Mouse (Mus musculus): ENCODE measurements around the gene Ppl. TPM values are rescaled to one million over a fixed set of nuclear protein-coding genes. Genes with fewer than 3 reads are reported as not detected.
A peak's percentile ranks its signal among the peaks of the same experiment; 100 is the strongest.

The Ppl gene
- polyA plus RNA-seq, 1 experiment from 2014 or later, result 0.95 TPM

DNA sequence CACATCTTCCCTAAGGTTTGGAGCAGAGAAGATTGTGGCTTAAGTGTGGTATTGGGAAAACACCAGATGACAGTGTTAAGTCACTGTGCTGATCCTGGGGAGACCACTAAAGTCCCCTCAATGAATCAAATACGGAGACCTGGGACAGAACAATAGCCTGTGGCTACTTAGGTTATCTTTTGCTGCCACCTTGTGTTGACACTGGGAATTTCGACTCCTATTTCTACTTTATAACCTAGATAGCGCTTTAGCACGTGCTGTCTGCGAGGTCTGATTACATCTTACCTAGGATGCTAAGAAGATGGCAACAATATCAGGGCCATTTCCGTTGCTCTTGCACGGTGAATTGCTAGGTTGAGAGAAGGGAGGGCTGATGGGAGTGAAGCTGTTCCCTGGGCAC is 13.3 kb upstream of the Ppl start:
- WGBS, result under 1% methylated on average over 7 of the region's 7 CpGs
- peaks cover 42% of the 10 kb centered on the region for H3K27me3 ChIP-seq (ENCODE audit: poor library complexity, severe bottlenecking)
- H3K36me3 ChIP-seq (replicated peaks), result no peaks in the 10 kb centered on the region
- no peak overlapping the region for H3K27ac ChIP-seq
- H3K9me3 ChIP-seq, result no peaks in the 10 kb centered on the region
- H3K4me3 ChIP-seq, result peak overlapping the region; percentile 53
- peak; percentile 75 for DNase-seq (ENCODE audit: extremely low spot score, low spot score)
- peaks cover 19% of the 10 kb centered on the region for H3K4me1 ChIP-seq

DNA sequence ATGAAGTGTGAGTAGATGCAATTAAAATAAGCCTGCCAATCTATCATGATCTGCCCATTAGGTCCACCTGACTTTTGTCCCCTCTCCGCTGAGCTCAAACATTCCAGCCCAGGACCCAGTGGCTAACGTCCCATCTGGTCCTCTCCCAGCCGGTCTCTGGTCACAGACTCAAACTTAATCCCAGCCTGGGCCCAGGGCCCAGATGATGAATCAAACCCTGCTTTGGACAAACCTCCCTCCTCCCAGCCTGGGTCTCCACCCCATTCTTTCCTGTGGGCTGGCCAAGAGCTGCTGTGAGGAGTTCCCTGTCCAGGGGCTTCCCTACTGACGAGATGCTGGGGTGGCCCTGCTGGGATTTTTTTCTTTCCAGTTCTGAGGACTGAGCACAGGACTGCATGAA is 7.5 kb upstream of the Ppl start:
- Histone ChIP-seq H3K4me3 (no peak overlapping the region), H3K27me3 (ENCODE audit: poor library complexity, severe bottlenecking) (peaks cover 14% of the 10 kb centered on the region), H3K9me3 (no peaks in the 10 kb centered on the region), H3K4me1 (peaks cover 17% of the 10 kb centered on the region), H3K27ac (no peak overlapping the region), H3K36me3 (replicated peaks) (no peaks in the 10 kb centered on the region)
- 46% methylated on average over 4 of the region's 4 CpGs for WGBS
- DNase-seq (ENCODE audit: extremely low spot score, low spot score), result no peak

DNA sequence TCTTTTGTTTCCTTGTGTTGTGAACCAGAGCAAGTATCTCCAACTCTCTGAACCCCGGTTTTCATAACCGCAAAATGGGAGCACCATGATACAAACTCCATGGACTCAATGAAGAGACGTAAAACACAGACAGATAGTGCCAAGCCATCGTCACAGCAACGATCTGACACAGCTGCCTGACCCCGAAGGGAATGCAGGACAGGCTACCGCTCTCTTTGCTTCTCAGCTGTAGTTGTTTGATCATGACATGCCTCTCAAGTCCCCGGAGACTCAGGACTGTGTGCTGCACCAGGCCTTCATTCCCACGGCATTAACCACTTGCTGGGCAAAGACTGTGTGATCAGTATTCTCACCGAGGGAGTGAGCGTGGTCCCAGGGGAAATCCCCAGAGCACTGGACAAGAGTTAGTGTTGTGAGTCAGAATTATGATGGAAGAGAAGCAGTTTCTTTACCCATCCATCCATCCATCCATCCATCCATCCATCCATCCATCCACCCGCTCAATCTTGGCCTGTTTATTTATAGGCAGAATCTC is 4.9 kb upstream of the Ppl start:
- Histone ChIP-seq H3K36me3 (replicated peaks) (no peaks in the 10 kb centered on the region), H3K27me3 (ENCODE audit: poor library complexity, severe bottlenecking) (peaks cover 40% of the 10 kb centered on the region), H3K4me3 (no peak overlapping the region), H3K27ac (no peak overlapping the region), H3K9me3 (no peaks in the 10 kb centered on the region), H3K4me1 (peaks cover 23% of the 10 kb centered on the region)
- 83% methylated on average over 12 of the region's 12 CpGs for WGBS
- DNase-seq (ENCODE audit: extremely low spot score, low spot score), result no peak

DNA sequence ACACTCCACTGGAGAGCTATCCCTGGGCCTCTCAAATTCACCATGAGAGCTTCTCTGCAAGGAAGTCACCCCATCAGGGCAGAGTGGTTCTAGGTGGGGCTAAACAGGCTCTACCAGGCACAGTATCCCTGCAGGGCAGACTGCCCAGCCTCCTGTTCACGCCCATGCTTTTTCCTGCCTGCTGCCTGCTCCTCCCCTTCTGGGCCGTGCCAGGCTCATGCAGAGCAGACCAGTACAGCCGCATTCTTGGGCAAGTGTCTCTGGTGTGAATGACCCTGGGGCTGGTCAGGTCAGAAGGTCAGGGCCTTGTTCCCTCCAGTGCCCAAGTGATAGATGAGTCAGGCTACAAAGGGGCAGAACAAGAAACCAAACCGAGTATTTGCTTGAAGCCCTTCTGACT is 4.3 kb upstream of the Ppl start:
- Histone ChIP-seq H3K4me1 (peaks cover 28% of the 10 kb centered on the region), H3K9me3 (no peaks in the 10 kb centered on the region), H3K27me3 (ENCODE audit: poor library complexity, severe bottlenecking) (peaks cover 46% of the 10 kb centered on the region), H3K36me3 (replicated peaks) (no peaks in the 10 kb centered on the region), H3K4me3 (no peak overlapping the region), H3K27ac (no peak overlapping the region)
- 41% methylated on average over 4 of the region's 4 CpGs for WGBS
- DNase-seq (ENCODE audit: extremely low spot score, low spot score), result no peak

DNA sequence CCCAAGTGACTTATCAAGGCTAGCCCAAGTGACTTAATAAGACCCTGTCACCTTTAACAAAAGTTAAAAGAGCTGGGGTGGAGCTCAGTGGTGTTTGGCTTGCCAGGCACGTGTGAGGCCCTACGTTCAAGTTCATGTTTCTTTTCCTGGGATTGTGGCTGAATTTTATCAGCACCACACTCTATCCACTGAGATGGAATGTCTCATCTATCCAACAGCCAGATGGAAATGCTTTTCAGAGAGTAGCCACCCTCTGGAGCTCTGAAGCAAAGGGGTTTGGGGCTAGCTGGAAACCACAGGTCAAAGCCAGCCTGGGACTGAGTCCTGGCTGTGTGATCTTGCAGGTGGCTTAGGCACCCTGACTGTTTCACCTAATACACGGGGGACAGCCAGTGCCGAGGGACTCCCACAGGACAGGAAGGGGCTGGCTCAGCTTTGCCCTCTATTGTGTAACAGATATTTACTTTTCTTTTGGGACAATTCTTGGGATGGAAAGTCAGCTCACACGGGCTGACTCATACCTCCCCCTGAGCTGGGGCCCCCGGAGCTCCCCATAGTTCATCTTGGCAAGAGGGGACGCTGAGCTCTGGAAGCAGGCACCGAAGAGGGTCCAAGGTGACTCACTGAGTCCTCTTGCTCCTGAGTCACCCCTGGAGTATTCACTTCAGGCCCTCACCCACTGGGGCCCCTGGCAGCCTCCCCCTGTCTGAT is 3.5 kb upstream of the Ppl start:
- no peak overlapping the region for H3K4me3 ChIP-seq
- whole genome bisulfite sequencing, result 80% methylated on average over 8 of the region's 8 CpGs
- no peak overlapping the region for H3K27ac ChIP-seq
- H3K36me3 ChIP-seq (replicated peaks), result no peaks in the 10 kb centered on the region
- no peak for DNase-seq (ENCODE audit: extremely low spot score, low spot score)
- H3K9me3 ChIP-seq, result no peaks in the 10 kb centered on the region
- H3K4me1 ChIP-seq, result peaks cover 34% of the 10 kb centered on the region
- H3K27me3 ChIP-seq (ENCODE audit: poor library complexity, severe bottlenecking), result peaks cover 54% of the 10 kb centered on the region

DNA sequence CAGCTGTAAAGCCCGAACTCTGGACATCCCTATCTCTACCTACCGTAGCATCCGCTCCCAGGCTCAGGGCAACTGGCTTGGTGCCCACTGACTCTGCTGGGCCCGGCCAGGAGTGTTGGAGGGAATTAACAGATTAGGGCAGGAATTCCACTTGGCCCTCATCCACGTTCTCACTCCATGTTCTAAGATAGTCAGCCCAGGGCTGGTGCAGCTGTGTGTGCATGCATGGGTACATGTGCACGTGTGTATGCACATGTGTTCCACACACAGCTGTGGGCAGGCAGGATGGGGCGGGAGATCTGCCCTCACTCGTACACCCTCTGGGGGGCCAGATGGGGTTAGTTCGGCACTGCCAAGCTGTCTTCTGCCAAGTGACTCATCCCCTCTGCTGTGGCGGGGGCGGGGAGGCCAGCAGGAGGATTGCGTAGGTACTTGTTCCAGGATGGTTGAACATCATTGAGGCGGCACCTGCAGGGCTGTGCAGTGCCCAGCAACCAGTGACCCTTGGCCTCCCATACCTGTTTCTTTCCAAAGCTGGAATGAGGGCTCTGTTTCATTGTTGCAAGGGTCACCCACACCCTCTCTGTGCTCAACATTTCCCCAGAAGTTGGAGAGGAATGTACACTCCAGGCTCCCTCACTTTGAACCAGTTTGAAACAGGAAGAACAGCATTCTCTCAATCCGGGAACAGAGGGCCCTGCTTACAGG is 2.6 kb upstream of the Ppl start:
- Histone ChIP-seq H3K36me3 (replicated peaks) (no peaks in the 10 kb centered on the region), H3K27ac (no peak overlapping the region), H3K4me3 (no peak overlapping the region), H3K4me1 (peaks cover 34% of the 10 kb centered on the region), H3K27me3 (ENCODE audit: poor library complexity, severe bottlenecking) (peaks cover 63% of the 10 kb centered on the region), H3K9me3 (no peaks in the 10 kb centered on the region)
- DNase-seq (ENCODE audit: extremely low spot score, low spot score), result no peak
- 88% methylated on average over 14 of the region's 14 CpGs for WGBS

DNA sequence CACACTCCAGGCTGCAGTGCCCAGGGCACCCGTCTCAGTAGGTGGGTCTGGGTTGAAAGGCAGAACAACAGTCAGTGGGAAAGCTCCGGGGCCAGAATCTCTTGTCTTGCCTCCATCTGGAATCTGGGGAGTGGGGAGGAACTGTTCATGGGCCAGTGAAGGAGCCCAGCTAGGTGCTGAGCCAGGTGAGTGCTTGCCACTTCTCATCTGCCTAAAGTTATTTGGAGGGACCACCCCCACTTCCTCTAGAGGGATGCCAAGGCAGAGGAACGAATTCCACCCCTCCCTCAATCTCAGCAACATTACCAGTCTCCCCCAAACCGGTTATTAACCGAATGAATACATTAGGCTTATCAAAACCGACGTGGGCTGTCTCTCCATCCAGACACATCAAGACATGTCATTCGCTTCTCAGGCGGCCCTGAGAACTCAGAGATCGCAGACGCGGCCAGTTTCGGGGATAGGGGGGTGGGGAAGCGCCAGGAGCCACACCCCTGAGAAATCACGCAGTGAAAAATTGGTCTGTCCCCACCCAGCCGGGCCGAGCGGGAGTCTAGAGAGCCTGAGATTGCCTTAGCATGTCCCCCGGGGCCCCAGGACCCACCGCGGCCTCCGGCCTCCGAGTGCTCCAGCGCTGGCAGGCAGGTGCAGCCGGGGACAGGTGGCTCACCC is 834 bp downstream of the Ppl start:
- Histone ChIP-seq H3K9me3 (no peaks in the 10 kb centered on the region), H3K27me3 (ENCODE audit: poor library complexity, severe bottlenecking) (peaks cover 84% of the 10 kb centered on the region), H3K4me1 (peaks cover 21% of the 10 kb centered on the region), H3K27ac (no peak overlapping the region), H3K4me3 (peak overlapping the region; percentile 48), H3K36me3 (replicated peaks) (no peaks in the 10 kb centered on the region)
- DNase-seq (ENCODE audit: extremely low spot score, low spot score), result no peak
- WGBS, result 3% methylated on average over 25 of the region's 25 CpGs

DNA sequence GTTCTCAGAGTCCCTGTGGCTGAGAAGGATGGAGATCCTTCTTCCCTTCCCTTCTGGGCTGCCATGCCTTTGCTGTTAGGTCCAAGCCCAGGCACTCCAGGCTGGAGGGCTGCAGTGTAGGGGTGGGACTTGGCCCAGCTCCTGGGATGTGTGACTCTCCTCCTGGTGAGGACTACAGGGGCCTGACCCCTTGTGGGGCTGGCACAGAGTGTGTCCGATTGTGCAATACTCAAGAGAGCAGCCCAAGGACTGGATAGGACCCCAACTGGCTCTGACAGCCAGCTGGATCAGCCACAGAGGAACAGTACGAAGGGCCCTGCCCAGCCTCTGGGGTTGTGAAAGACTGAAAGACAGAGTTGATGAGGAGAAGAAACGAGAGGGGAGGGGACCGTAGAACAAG is 1.5 kb downstream of the Ppl start:
- Histone ChIP-seq H3K4me3 (no peak overlapping the region), H3K27me3 (ENCODE audit: poor library complexity, severe bottlenecking) (peaks cover 82% of the 10 kb centered on the region), H3K36me3 (replicated peaks) (no peaks in the 10 kb centered on the region), H3K27ac (no peak overlapping the region), H3K4me1 (peaks cover 17% of the 10 kb centered on the region), H3K9me3 (no peaks in the 10 kb centered on the region)
- no peak for DNase-seq (ENCODE audit: extremely low spot score, low spot score)
- 14% methylated on average over 4 of the region's 4 CpGs for WGBS

DNA sequence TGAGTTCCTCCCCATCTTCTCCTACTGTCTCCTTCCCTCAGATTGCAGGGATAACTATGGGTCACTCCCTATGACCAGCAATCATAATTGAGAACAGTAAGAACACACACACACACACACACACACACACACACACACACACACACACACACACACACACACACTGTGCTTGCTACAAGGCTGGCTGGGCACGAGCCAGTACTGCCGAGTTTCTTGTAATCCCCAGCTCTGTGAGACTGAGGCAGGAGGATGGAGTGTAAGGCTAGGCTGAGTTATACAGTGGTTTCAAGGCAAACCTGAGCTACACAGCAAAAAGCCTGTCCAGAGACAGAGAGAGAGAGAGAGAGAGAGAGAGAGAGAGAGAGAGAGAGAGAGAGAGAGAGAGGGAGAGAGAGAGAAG is 2.0 kb downstream of the Ppl start:
- Histone ChIP-seq H3K27ac (no peak overlapping the region), H3K36me3 (replicated peaks) (no peaks in the 10 kb centered on the region), H3K9me3 (no peaks in the 10 kb centered on the region), H3K27me3 (ENCODE audit: poor library complexity, severe bottlenecking) (peaks cover 76% of the 10 kb centered on the region), H3K4me1 (peaks cover 17% of the 10 kb centered on the region), H3K4me3 (no peak overlapping the region)
- 41% methylated on average over 2 of the region's 2 CpGs for WGBS
- no peak for DNase-seq (ENCODE audit: extremely low spot score, low spot score)

DNA sequence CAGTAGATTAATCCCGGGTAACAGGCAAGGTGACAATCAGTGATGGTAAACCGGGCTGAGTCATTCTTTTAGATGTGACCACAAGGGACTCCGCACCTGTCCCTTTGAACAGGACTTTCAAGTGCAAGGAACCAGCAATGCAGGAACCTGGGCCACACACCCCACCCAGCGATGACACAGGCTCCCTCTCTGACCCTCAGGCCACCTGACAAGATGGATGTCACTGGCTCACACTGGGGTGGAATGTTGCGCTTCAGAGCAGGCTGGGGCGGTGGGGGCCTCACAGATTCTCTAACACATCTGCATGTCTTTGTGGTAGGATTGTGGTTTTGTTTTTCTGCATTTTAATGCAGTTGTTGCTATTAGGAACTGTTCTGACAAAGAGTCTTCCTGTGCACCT is 8.7 kb downstream of the Ppl start:
- no peak for DNase-seq (ENCODE audit: extremely low spot score, low spot score)
- H3K27me3 ChIP-seq (ENCODE audit: poor library complexity, severe bottlenecking), result peaks cover 26% of the 10 kb centered on the region
- no peaks in the 10 kb centered on the region for H3K36me3 ChIP-seq (replicated peaks)
- 71% methylated on average over 6 of the region's 6 CpGs for WGBS
- no peak overlapping the region for H3K4me3 ChIP-seq
- no peaks in the 10 kb centered on the region for H3K9me3 ChIP-seq
- H3K27ac ChIP-seq, result no peak overlapping the region
- peaks cover 8% of the 10 kb centered on the region; the same call in 1 of the 2 replicates for H3K4me1 ChIP-seq

DNA sequence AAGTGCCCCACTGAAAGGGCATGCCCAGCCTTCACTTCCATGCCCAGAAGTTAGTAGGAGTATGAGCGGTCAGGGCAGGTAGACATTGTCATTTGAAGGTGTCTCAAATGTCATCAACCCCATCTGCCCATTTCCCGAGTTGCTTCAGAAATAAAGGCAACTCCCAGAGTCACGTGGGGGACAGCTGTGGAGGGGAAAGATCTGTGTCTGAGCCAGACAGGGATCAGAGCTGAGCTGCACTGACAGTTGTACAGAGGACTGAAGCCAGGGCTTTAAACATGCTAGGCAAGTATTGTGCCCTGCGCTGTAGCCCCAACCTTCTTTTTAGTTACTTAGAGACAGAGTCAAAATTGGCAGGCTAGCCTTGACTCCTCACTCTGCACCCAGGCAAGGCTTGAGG is 12.4 kb downstream of the Ppl start:
- 87% methylated on average over 4 of the region's 4 CpGs for WGBS
- H3K9me3 ChIP-seq, result no peaks in the 10 kb centered on the region

DNA sequence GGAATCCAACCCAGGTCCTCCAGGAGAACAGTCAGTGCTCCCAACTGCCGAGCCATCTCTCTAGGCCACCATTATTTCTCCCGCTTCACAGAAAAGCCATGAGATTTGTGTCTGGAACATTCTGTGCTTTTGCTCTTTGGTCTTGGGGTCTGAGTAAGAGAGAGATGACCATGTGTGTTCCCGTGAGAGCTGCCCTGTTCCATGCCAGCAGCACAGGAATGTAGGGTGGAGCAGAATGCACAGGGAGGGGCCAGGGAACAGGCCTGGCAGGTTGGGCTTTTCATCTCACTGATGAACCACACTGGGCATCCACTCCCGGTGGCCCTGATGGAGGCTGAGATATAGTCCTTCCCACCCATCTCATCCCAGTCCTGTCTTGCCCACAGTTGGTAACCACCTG is 12.8 kb downstream of the Ppl start:
- Histone ChIP-seq H3K27ac (no peak overlapping the region), H3K4me3 (no peak overlapping the region), H3K27me3 (ENCODE audit: poor library complexity, severe bottlenecking) (peaks cover 16% of the 10 kb centered on the region), H3K4me1 (peaks cover 8% of the 10 kb centered on the region; the same call in 1 of the 2 replicates), H3K9me3 (no peaks in the 10 kb centered on the region), H3K36me3 (replicated peaks) (no peaks in the 10 kb centered on the region)
- WGBS, result 84% methylated on average over 4 of the region's 4 CpGs
- DNase-seq (ENCODE audit: extremely low spot score, low spot score), result no peak

More for the DNA sequence above, 12.4 kb downstream of the Ppl start:
- H3K4me3 ChIP-seq, result no peak overlapping the region
- DNase-seq (ENCODE audit: extremely low spot score, low spot score), result no peak
- H3K27ac ChIP-seq, result no peak overlapping the region
- H3K27me3 ChIP-seq (ENCODE audit: poor library complexity, severe bottlenecking), result peaks cover 16% of the 10 kb centered on the region
- peaks cover 8% of the 10 kb centered on the region; the same call in 1 of the 2 replicates for H3K4me1 ChIP-seq
- H3K36me3 ChIP-seq (replicated peaks), result no peaks in the 10 kb centered on the region

DNA sequence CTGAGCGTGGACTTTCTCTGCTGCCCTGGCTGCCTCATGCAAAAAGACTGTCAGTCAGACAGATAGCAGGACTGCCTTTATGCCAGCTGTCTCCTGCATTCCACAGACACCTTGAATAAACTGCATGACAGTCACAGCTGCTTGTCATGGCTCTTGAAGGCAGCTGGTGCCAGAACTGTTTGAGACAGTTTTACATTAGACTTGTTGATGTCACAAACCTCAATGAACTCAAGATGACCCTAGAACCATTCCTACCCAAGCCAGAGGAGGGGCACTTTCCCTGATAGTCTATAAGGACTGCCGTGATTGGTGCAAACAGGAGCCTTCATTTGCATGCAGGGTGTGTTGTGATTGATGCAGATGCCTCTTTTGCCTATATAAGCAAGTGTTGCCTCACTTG is 18.6 kb downstream of the Ppl start:
- H3K36me3 ChIP-seq (replicated peaks), result no peaks in the 10 kb centered on the region
- H3K9me3 ChIP-seq, result no peaks in the 10 kb centered on the region
- no peak overlapping the region for H3K4me3 ChIP-seq
- H3K27ac ChIP-seq, result no peak overlapping the region
- no peak for DNase-seq (ENCODE audit: extremely low spot score, low spot score)
- H3K27me3 ChIP-seq (ENCODE audit: poor library complexity, severe bottlenecking), result no peaks in the 10 kb centered on the region
- no peaks in the 10 kb centered on the region for H3K4me1 ChIP-seq
- 80% methylated on average over 2 of the region's 2 CpGs for WGBS

Data from forebrain, embryonic 10.5 days (tissue).